Mouse (Mus musculus): ENCODE measurements around the gene Mum1.
A peak's percentile ranks its signal among the peaks of the same experiment; 100 is the strongest.

Mum1 gene

GRCm38 (mm10) chr10:80273847-80274246 lies 47.6 kb downstream of the Mum1 start:
- no peak for DNase-seq

GRCm38 (mm10) chr10:80276238-80276637 lies 50.0 kb downstream of the Mum1 start:
- DNase-seq: no peak

GRCm38 (mm10) chr10:80278390-80278789 lies 52.2 kb downstream of the Mum1 start:
- no peak for DNase-seq

- DNase-seq: no peak
Observed at GRCm38 (mm10) chr10:80279273-80279672, 53.0 kb downstream of the Mum1 start.

GRCm38 (mm10) chr10:80281304-80281703 lies 55.1 kb downstream of the Mum1 start:
- no peak for DNase-seq

- DNase-seq: peak; percentile 40
Observed at GRCm38 (mm10) chr10:80281921-80282371, 55.7 kb downstream of the Mum1 start.

- no peak for DNase-seq
Observed at GRCm38 (mm10) chr10:80282481-80283441, 56.5 kb downstream of the Mum1 start.

- DNase-seq: no peak
Observed at GRCm38 (mm10) chr10:80285222-80286070, 59.2 kb downstream of the Mum1 start.

GRCm38 (mm10) chr10:80288097-80288496 lies 61.9 kb downstream of the Mum1 start:
- DNase-seq: peak; percentile 5

- DNase-seq: peak; percentile 7
Observed at GRCm38 (mm10) chr10:80288657-80289056, 62.4 kb downstream of the Mum1 start.

- peak; percentile 96 for DNase-seq
Observed at GRCm38 (mm10) chr10:80292251-80293146, 66.3 kb downstream of the Mum1 start, which contains the start of gene Rps15. Gene Rps15 (plus strand): TSS chr10:80292453.

- DNase-seq: no peak
Observed at GRCm38 (mm10) chr10:80293325-80293724, 67.1 kb downstream of the Mum1 start.
